Mouse (Mus musculus) cortical plate, adult 2 months (tissue): ENCODE measurements around the gene Ddit4l.

ENCODE experiments used
- CTCF ChIP-seq: fragments of 200-500 bp; IDR thresholded peaks from 2 replicates; pipeline ENCODE4 v1.5.1; 2011; ENCODE audit warnings: mild to moderate bottlenecking, control low read depth, low read length; ENCODE audit not compliant: insufficient read depth; ENCODE audit errors: extremely low read depth
- POLR2A ChIP-seq: fragments of 200-500 bp; IDR thresholded peaks from 2 replicates; pipeline ENCODE4 v1.6.1; 2011; ENCODE audit warnings: mild to moderate bottlenecking, low read length, control low read depth; ENCODE audit not compliant: insufficient read depth; ENCODE audit errors: extremely low read depth

- no peak for TF ChIP-seq POLR2A
- no peak for TF ChIP-seq CTCF
Measured at GRCm38 (mm10) chr3:137608918-137609435, 12.4 kb upstream of the Ddit4l start.
